In genomic region chr11:83610900-83611299, GRCm38 (mm10) we compare ENCODE assay signal across 27 mouse cellular contexts. TPM values are rescaled to one million over a fixed set of nuclear protein-coding genes. Genes with fewer than 3 reads are reported as not detected.
"Had no signal": no experiment of that assay in that cellular context is flagged by ENCODE, and none has a peak within 500 bp of the region (broad histone marks: within the 10 kb centered on the region; RNA-seq: fewer than 3 reads in every experiment).

No protein-coding gene starts in this region.

- H3K9ac ChIP-seq: limb, embryonic 13.5 days; liver, embryonic 12.5 days; liver, embryonic 15.5 days; lung, embryonic 15.5 days; neural tube, embryonic 13.5 days had no signal

- H3K36me3 ChIP-seq: limb, embryonic 10.5 days; limb, embryonic 13.5 days; liver, embryonic 12.5 days; liver, embryonic 15.5 days; lung, embryonic 15.5 days; neural tube, embryonic 13.5 days had no signal

- DNase-seq: kidney, adult 18-20 months; kidney, adult 9 months; kidney, postnatal 14 days; kidney, postnatal 4 days; liver; lung, adult 18-20 months; lung, postnatal 10 days; lung, postnatal 36 days; midbrain, embryonic 14.5 days; right cerebral cortex, postnatal 25 days; spleen, adult 18-20 months; thymus, adult 2 months; thymus, postnatal 14 days; thymus, postnatal 4 days had no signal

- H3K9me3 ChIP-seq: limb, embryonic 10.5 days; limb, embryonic 13.5 days; liver, embryonic 12.5 days; liver, embryonic 15.5 days; lung, embryonic 15.5 days; neural tube, embryonic 13.5 days had no signal

- H3K4me2 ChIP-seq: limb, embryonic 13.5 days; liver, embryonic 12.5 days; liver, embryonic 15.5 days; lung, embryonic 15.5 days; neural tube, embryonic 13.5 days had no signal

- H3K27ac ChIP-seq: limb, embryonic 10.5 days; limb, embryonic 13.5 days; liver, embryonic 12.5 days; liver, embryonic 15.5 days; lung, embryonic 15.5 days; neural tube, embryonic 13.5 days had no signal

- ATAC-seq: liver, embryonic 12.5 days had no signal

- H3K4me1 ChIP-seq: limb, embryonic 10.5 days; limb, embryonic 13.5 days; liver, embryonic 12.5 days; liver, embryonic 15.5 days; lung, embryonic 15.5 days; neural tube, embryonic 13.5 days had no signal

- H3K27me3 ChIP-seq: limb, embryonic 13.5 days; liver, embryonic 12.5 days; liver, embryonic 15.5 days; lung, embryonic 15.5 days; neural tube, embryonic 13.5 days had no signal

- H3K4me3 ChIP-seq: limb, embryonic 10.5 days; limb, embryonic 13.5 days; liver, embryonic 12.5 days; liver, embryonic 15.5 days; lung, embryonic 15.5 days; myocyte; neural tube, embryonic 13.5 days had no signal

RNA-seq across cellular contexts. Expression of gene Rpl9-ps1, which starts 34.5 kb away (rescaled TPM):
- total RNA-seq: layer of hippocampus, adult 18-20 months; layer of hippocampus, postnatal 14 days; left cerebral cortex, adult 8-10 months; left cerebral cortex, postnatal 25 days had no signal
- polyA plus RNA-seq: kidney, embryonic 16.5 days; limb, embryonic 10.5 days; limb, embryonic 13.5 days; liver, embryonic 12.5 days; liver, embryonic 15.5 days; lung, embryonic 15.5 days; midbrain, embryonic 14.5 days; myocyte; neural tube, embryonic 13.5 days; stomach, embryonic 16.5 days; thymus, adult 2 months had no signal

RNA-seq across cellular contexts. Expression of gene Ccl3, which starts 38.3 kb away (rescaled TPM):
- total RNA-seq: layer of hippocampus, adult 18-20 months; layer of hippocampus, postnatal 14 days; left cerebral cortex, postnatal 25 days had no signal
- polyA plus RNA-seq: myocyte had no signal

RNA-seq across cellular contexts. Expression of gene Ccl4, which starts 51.5 kb away (rescaled TPM):
- total RNA-seq: layer of hippocampus, adult 18-20 months; layer of hippocampus, postnatal 14 days; left cerebral cortex, postnatal 25 days had no signal
- polyA plus RNA-seq: myocyte had no signal
